8 mouse cellular contexts compared by ENCODE assay signal in the genomic region with DNA sequence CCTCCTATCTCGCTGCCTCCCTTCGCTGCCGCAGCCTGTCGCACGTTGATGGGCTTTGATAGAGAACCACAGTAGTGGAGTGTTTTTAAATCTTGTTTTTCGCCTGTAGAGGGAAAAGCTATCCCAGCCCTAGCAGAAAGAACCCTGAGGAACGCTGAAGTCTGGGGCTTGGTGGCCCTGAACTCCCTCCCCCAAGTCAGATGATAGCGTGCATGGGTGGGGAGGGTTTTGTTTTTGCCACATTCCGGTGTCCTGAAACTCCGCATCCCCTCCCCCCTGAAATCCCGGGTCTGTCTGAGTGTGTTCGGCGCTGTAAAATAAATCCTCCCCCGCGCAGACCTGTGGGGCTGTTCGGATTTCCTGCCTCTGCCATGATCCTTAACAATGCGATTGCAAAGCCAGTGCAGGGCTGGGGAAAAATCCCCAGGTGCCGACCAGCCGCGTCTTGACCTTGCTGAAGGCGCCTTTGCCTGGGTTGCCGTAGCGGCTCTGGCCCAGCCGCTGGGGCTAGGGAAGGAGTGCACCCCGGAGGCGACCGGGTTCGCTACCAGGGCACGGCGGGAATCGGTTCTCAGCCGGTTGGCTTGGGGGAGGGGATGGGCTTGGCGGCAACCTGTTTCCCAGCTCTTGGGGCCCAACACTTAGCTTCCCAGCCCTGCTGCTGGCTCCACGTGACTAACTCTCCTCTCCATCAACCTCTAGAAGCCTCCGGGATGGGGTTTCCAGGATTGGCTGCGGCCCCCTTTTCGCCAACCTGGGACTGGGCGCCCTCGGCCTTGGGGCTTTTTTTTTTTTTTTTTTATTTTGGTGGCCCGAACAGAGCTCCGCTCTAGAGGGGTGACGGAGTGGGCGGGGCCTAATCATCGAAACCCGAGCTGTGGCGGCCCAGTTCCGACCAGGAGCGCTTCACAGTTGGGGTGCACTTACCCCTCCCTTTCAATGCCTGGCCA. TPM values are rescaled to one million over a fixed set of nuclear protein-coding genes. Genes with fewer than 3 reads are reported as not detected.
DNase-seq lines count a peak whose midpoint lies in the region; ATAC-seq and TF ChIP-seq lines count a peak whose summit lies in the region.

No protein-coding gene starts in this region.

- no peak overlapping the region; the same call in 1 of the 2 replicates for H3K4me3 ChIP-seq in thymus, adult 2 months (ENCODE audit: control insufficient read depth, insufficient read depth, low read length)
- H3K4me3 ChIP-seq in embryonic facial prominence, embryonic 14.5 days (ENCODE audit: low read depth, low read length): peak overlapping the region; percentile 75
- peak overlapping the region; percentile 72 for H3K4me3 ChIP-seq in layer of hippocampus, adult 2 months
- peak overlapping the region; percentile 39 for H3K4me3 ChIP-seq in liver, postnatal 0 days (ENCODE audit: low read depth, low read length)
- peak overlapping the region; percentile 77 for H3K4me3 ChIP-seq in neural tube, embryonic 15.5 days (replicated peaks)

- H3K27ac ChIP-seq in thymus, adult 2 months (ENCODE audit: control insufficient read depth, insufficient read depth, low read length): no peak overlapping the region
- H3K27ac ChIP-seq in embryonic facial prominence, embryonic 14.5 days (replicated peaks; ENCODE audit: low read depth, low read length): peak overlapping the region; percentile 84
- H3K27ac ChIP-seq in layer of hippocampus, adult 2 months: peak overlapping the region; percentile 96
- H3K27ac ChIP-seq in liver, postnatal 0 days (ENCODE audit: low read depth): no peak overlapping the region
- H3K27ac ChIP-seq in neural tube, embryonic 15.5 days (replicated peaks): peak overlapping the region; percentile 73

- no peaks in the 10 kb centered on the region for H3K4me1 ChIP-seq in thymus, adult 2 months (replicated peaks; ENCODE audit: control insufficient read depth, insufficient read depth, low read length)
- H3K4me1 ChIP-seq in embryonic facial prominence, embryonic 14.5 days (ENCODE audit: control insufficient read depth, insufficient read depth, low read length): peaks cover 18% of the 10 kb centered on the region
- H3K4me1 ChIP-seq in liver, postnatal 0 days (ENCODE audit: insufficient read depth): peaks cover 17% of the 10 kb centered on the region
- peaks cover 42% of the 10 kb centered on the region for H3K4me1 ChIP-seq in neural tube, embryonic 15.5 days

- peak; percentile 10 for DNase-seq in thymus, postnatal 0 days (ENCODE audit: low spot score)
- no peak for DNase-seq in thymus, adult 2 months
- peak; percentile 79 for DNase-seq in embryonic facial prominence, embryonic 14.5 days (ENCODE audit: low spot score)
- peak; percentile 20 to 29 for DNase-seq in heart, postnatal 36 days
- peak; percentile 44 to 49 for DNase-seq in layer of hippocampus, adult 2 months (ENCODE audit: low spot score in 2 of 2)
- no peak for DNase-seq in liver, postnatal 0 days
- peak; percentile 61 for DNase-seq in yolk sac, embryonic 10.5 days (ENCODE audit: low spot score)

- no peaks in the 10 kb centered on the region for H3K9me3 ChIP-seq in embryonic facial prominence, embryonic 14.5 days (ENCODE audit: control insufficient read depth, low read length)
- H3K9me3 ChIP-seq in liver, postnatal 0 days (ENCODE audit: low read length): no peaks in the 10 kb centered on the region
- H3K9me3 ChIP-seq in neural tube, embryonic 15.5 days (replicated peaks): no peaks in the 10 kb centered on the region

- intact Hi-C loops in heart, postnatal 36 days (cut with DNase I): no loop called here

- peak overlapping the region; percentile 81 for H3K9ac ChIP-seq in embryonic facial prominence, embryonic 14.5 days (ENCODE audit: low read depth, low read length)
- no peak overlapping the region for H3K9ac ChIP-seq in liver, postnatal 0 days (replicated peaks)
- H3K9ac ChIP-seq in neural tube, embryonic 15.5 days (replicated peaks): peak overlapping the region; percentile 85

- TF ChIP-seq POLR2A in thymus, adult 2 months (IDR thresholded peaks at IDR 0.05; ENCODE audit: control insufficient read depth, extremely low read depth, insufficient read depth, low read length, poor library complexity): no peak

- ATAC-seq in embryonic facial prominence, embryonic 14.5 days (ENCODE audit: low read depth): peak; percentile 32
- no peak for ATAC-seq in liver, postnatal 0 days
- ATAC-seq in neural tube, embryonic 15.5 days (ENCODE audit: low FRiP score): peak; percentile 15; the same call in 1 of the 2 replicates

- no peak for TF ChIP-seq EP300 in liver, postnatal 0 days (IDR thresholded peaks at IDR 0.05; ENCODE audit: low read depth)

- H3K36me3 ChIP-seq in thymus, adult 2 months (ENCODE audit: control insufficient read depth, insufficient read depth, low read length): no peaks in the 10 kb centered on the region
- H3K36me3 ChIP-seq in embryonic facial prominence, embryonic 14.5 days (ENCODE audit: control insufficient read depth, insufficient read depth, low read length): no peaks in the 10 kb centered on the region
- H3K36me3 ChIP-seq in liver, postnatal 0 days (replicated peaks; ENCODE audit: insufficient read depth, low read length): no peaks in the 10 kb centered on the region
- H3K36me3 ChIP-seq in neural tube, embryonic 15.5 days: no peaks in the 10 kb centered on the region

- no peak for TF ChIP-seq CTCF in thymus, adult 2 months (IDR thresholded peaks at IDR 0.05; ENCODE audit: borderline replicate concordance, control insufficient read depth, extremely low read depth, insufficient read depth, low read length, poor library complexity)
- TF ChIP-seq CTCF in layer of hippocampus, adult 2 months (conservative IDR thresholded peaks at IDR 0.05): peak; percentile 48
- no peak for TF ChIP-seq CTCF in liver, postnatal 0 days (IDR thresholded peaks at IDR 0.05; ENCODE audit: low read depth)

- H3K4me2 ChIP-seq in embryonic facial prominence, embryonic 14.5 days (ENCODE audit: low read depth, low read length): peak overlapping the region; percentile 92
- peak overlapping the region; percentile 73 for H3K4me2 ChIP-seq in liver, postnatal 0 days (ENCODE audit: low read depth, low read length)
- peak overlapping the region; percentile 96 for H3K4me2 ChIP-seq in neural tube, embryonic 15.5 days

- 3% methylated on average over 48 of the region's 48 CpGs for WGBS in thymus, adult 2 months
- WGBS in embryonic facial prominence, embryonic 14.5 days: under 1% methylated on average over 43 of the region's 48 CpGs
- WGBS in liver, postnatal 0 days (ENCODE audit: insufficient replicate concordance): 2% methylated on average over 47 of the region's 48 CpGs
- WGBS in neural tube, embryonic 15.5 days: under 1% methylated on average over 47 of the region's 48 CpGs

- H3K27me3 ChIP-seq in thymus, adult 2 months (ENCODE audit: control insufficient read depth, insufficient read depth, low read length): no peaks in the 10 kb centered on the region; the same call in 1 of the 2 replicates
- no peaks in the 10 kb centered on the region; the same call in 1 of the 2 replicates for H3K27me3 ChIP-seq in embryonic facial prominence, embryonic 14.5 days (replicated peaks; ENCODE audit: control insufficient read depth, insufficient read depth, low read length)
- peaks cover 72% of the 10 kb centered on the region for H3K27me3 ChIP-seq in liver, postnatal 0 days (ENCODE audit: insufficient read depth, low read length)
- H3K27me3 ChIP-seq in neural tube, embryonic 15.5 days (replicated peaks): 0 out of 2 replicates have a peak, but pooled peaks cover 3% of the 10 kb centered on the region

RNA-seq across cellular contexts. Expression of gene Tenm4, which starts 41.8 kb away (rescaled TPM):
- polyA plus RNA-seq in thymus, postnatal 0 days (2015; fragmentation: Nextera tagmentation; extraction: Ambion mirVana): 4.5 and 4.9 TPM in 2 replicates
- polyA plus RNA-seq in thymus, adult 2 months (2012; rRNA removed): 2.7 and 2.9 TPM in 2 replicates
- polyA plus RNA-seq in embryonic facial prominence, embryonic 14.5 days (2014; fragmentation: Nextera tagmentation; extraction: Ambion mirVana): 31.3 and 33.4 TPM in 2 replicates
- total RNA-seq in heart, postnatal 36 days (2021): under 1 TPM; 0.36 to 0.81 TPM
- total RNA-seq in layer of hippocampus, adult 2 months (2021): 100 to 1,000 TPM; 111 to 131 TPM
- 0.62 and 0.68 TPM in 2 replicates for polyA plus RNA-seq in liver, postnatal 0 days (2015; fragmentation: Nextera tagmentation; extraction: Ambion mirVana)
- 49.7 and 52.4 TPM in 2 replicates for polyA plus RNA-seq in neural tube, embryonic 15.5 days (2015; fragmentation: Nextera tagmentation; extraction: Ambion mirVana)

Comparison
In these comparisons a context has a peak if more than half of its experiments do, and no peak if none do; other contexts are left out.
1. DNase-seq: peak in thymus, postnatal 0 days (single experiment), embryonic facial prominence, embryonic 14.5 days (single experiment), heart, postnatal 36 days (2 of 2), layer of hippocampus, adult 2 months (2 of 2) and yolk sac, embryonic 10.5 days (single experiment); none in thymus, adult 2 months (single experiment) and liver, postnatal 0 days (single experiment).
2. H3K27ac ChIP-seq: peak in embryonic facial prominence, embryonic 14.5 days (single experiment), layer of hippocampus, adult 2 months (single experiment) and neural tube, embryonic 15.5 days (single experiment); none in thymus, adult 2 months (single experiment) and liver, postnatal 0 days (single experiment).
3. Peak in every context shown above with its lines, with median percentiles within 50 percentile points of each other: H3K4me2 ChIP-seq.